Mouse (Mus musculus) liver, adult 2 months (tissue): ENCODE measurements at regions not wholly inside any gene's neighbourhood (a gene's known extent, or its start where the extent isn't known, plus 50 kb on each side); places are given as distances from the start of the nearest gene placed in this dataset.

Source experiments
- CTCF ChIP-seq: fragments of 200-500 bp; IDR thresholded peaks from 2 replicates; pipeline ENCODE4 v1.5.1; 2011; ENCODE audit warnings: low read depth, low read length, control low read depth
- POLR2A ChIP-seq: fragments of 200-500 bp; IDR thresholded peaks from 2 replicates; pipeline ENCODE4 v1.6.1; 2011; ENCODE audit warnings: low read length, control low read depth; ENCODE audit not compliant: insufficient read depth; ENCODE audit errors: extremely low read depth

DNA sequence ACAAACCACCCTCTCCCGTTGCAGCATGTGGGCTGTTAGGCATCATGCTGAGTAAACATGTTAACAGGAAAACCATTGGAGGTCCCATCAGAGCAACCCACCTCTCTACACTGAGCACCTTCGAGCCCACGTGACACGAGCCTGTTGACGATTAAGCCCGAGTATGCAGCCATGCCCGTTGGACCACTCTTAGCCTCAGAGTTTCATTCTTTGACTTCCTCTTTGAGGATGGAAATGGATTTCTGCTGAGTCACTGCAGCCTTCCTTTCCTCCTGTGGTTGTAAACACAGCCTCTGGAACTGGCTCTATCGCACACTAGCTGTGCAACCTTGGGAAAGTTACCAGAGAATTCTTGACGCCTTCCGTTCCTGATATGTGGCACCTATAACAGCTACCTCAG, 114.1 kb upstream of the Mkln1 start:
- no peak for TF ChIP-seq POLR2A
- no peak for TF ChIP-seq CTCF
